Mouse (Mus musculus) lung, postnatal 14 days (tissue): ENCODE measurements around the gene Pdxk.
A peak's percentile ranks its signal among the peaks of the same experiment; 100 is the strongest.
"Not testable (repeated sequence)": the region's sequence is repeated elsewhere in the genome, so short reads cannot be mapped to it uniquely, and the experiment has no call there.

Experiments
- DNase-seq: peaks from one replicate; pipeline ENCODE4 v3.0.0; 2021

Pdxk gene

DNA sequence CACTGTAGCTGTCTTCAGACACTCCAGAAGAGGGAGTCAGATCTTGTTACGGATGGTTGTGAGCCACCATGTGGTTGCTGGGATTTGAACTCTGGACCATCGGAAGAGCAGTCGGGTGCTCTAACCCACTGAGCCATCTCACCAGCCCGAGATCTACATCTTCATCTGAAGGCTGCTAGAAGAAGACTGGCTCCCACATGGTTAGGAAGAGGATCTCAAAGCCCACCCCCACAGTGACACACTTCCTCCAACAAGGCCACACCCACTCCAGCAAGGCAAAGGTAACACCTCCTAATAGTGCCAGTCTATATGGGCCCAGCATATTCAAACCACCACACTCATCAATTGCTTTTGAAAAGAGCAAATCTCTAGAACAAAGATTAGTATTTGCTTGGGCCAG, 49.8 kb downstream of the Pdxk start:
- DNase-seq = not testable (repeated sequence)

DNA sequence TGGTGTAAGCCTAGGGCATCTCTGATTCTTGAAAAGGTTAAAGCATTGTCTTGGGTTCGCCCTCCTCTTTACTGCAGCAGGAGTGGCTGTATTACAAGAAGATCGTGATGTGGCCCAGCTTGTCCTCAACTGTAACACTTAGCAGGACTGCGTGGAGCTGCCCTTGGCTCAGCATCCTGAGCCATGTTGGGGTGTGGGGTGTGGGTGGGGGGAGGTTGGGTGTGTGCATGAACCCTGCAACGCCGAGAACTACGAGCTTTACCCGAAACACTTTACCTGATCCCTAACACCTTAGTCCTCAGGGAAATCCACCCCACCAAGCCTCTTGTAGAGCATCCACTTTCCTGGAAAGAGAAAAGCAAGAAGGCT, 51.6 kb downstream of the Pdxk start:
- no peak for DNase-seq

DNA sequence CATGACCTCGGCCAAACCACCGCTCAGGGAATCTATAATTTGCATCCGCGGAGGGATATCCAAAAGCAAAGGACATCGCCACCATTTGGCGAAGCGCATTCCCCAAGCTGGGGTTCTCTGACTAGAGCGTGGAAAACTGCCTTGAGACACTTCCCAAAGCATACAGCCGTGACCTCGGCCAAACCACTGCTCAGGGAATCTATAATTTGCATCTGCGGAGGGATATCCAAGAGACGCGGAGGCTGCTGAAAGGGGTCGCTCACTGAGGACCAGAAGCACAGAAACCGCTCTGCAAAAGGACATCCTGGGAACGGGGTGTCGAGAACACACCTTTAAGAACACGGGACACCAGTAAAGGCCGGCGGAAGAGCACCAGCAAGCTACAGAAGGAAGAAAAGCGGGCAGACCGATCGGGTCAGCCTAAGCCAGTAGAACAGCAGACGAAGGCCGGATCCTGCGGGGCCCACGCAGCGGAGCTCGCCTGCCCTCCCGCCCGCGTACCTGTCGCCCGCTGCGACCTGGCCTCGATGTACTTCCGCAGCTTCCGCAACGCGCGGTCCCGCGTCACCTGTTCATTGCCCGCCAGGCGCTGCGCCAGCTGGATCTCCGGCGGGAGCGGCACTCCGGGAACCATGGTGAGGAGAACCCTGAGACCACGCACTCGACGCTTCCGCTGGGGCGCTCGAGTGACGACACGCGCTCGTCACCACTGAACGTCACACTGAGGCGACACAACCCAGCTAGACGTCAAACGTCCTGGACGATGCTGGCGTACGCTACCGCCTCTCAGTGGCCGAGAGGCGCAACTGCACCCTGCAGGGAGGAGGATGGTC, 52.2 kb downstream of the Pdxk start, which contains the start of gene Rrp1:
Gene Rrp1, minus strand, starts transcription at position 725 of the 833 bp plus-strand sequence.
- DNase-seq = peak; percentile 94

DNA sequence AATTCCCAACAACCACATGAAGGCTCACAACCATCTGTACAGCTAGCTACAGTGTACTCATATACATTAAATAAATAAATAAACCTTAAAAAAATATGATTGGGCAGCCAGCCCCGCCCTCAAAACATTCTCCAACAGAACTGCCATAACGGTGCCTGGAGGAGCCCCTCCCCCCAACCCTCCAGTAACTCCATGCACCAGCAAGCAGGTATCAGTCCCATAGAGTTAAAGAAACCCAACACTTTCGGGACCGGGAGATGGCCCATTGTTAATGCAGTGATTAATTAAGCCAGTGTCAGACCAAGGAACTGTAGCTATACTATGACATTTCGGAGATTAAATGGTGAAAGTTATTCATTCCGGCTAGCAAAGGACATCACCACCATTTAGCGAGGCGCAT, 52.9 kb downstream of the Pdxk start:
- DNase-seq = no peak

DNA sequence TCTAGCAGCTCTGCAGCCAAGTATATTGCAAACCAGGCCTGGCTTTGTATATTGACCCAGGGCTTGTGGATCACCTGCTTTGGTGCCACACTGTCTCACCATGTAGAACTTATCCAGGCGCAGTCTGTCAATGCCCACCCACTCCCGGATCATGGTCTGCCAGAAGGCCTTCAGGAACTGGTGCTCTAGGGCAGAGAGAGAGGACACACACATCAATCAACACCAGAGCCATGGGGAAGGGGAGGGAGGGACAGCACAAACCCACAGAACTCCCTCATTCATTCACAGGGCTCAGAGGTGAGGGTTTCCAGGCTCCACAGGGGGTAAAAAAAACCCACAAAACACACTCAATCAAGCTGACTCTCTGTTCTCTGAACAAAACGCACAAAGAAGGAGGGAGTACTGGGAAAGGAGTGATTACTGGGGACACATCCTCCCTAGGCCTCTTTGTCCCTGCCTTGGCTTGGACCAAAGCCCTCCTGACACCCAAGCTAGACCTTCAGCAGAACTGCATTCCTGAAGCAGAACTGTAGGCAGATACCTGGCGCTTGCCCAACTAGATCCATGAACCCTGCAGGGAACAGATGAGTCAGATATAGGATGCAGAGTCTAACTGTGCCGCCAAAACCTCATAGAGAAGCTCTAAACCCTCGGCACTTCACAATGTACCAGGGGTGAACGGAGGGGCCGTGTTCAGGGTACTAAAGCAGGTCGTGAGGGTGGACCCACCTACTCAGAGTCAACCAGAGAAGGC, 55.6 kb downstream of the Pdxk start:
- DNase-seq = no peak

DNA sequence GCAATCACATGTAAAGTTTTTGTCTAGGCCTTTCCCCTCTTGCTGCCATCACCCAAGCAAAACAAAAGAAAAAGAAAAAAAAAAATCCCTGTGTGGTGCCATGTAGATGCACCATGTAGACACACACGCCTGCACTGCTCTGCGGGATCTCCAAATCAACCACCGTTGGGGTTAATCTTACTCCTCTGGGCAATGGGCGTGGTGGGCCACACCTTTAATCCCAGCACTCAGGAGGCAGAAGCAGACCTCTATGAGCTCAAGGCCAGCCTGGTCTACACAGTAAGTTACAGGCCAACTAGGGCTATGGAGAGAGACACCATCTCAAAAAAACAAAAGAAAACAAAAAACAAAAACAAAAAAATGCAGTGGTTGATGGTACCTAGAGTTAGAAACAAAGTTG, 57.6 kb downstream of the Pdxk start:
- DNase-seq = no peak

DNA sequence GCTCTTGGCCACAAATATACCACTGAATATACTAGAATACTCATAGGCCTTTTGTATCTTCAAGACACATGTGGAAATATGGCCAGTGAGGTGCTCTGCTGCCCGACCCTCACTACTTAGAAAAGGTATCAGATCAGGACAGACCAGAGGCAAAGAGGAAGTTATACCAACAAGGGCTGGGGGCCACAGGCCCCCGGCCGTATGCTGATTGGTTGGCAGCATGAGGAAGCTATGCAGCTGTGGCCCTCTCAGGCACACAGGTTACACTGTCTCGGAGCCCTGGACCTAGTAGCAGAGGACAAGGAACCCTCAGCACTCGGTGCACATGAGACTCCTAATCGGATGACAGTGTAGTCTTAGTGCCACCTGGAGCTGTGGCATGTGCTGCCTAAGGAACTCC, 58.6 kb downstream of the Pdxk start:
- no peak for DNase-seq

DNA sequence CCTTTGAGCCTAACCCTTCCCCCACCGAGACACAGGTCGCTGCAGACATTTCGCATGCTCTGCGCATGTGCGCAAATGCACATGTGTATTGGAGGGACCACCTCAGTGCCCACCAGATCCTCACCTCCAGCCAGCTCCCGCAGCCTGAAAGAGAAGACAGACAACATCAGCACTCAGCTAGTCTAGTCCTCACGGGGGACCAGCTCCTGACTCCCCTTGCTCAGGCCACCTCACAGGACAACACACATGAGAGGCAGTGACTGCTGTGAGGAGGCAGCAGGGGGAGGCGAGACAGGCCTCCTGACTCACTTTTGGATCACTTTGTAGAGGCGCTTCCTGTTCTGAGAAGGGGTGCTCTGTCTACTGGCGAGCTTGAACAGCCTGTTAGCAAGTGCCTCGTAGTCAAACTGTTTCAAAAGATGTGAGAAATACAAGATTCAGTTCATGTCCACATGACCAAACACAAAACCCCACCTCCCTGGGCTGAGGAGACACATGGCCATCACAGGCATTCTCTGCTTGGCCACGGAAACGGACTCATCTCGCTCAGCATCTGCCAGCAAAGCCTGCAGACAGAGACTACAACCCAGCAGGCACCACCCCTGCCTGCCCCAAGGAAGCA, 62.4 kb downstream of the Pdxk start:
- no peak for DNase-seq

DNA sequence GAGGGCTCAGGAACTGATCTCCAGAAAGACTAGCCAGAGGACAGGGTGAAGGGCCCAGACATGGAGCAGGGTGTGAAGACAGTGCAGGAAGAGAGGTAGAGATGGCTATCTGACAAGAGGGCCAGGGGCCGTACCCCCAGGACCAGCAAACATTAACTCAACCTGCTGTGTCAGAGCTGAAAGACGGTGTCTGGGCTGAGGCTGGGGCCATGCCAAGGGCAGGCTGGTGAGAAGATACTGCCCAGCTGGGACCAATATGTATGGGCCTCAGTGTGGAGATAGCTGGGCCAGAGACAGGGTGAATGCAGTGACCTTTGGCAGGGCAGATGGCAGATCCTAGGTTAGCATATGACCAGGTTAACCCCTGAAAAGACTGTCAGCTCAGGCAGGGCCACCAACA, 63.6 kb downstream of the Pdxk start:
- DNase-seq = no peak

DNA sequence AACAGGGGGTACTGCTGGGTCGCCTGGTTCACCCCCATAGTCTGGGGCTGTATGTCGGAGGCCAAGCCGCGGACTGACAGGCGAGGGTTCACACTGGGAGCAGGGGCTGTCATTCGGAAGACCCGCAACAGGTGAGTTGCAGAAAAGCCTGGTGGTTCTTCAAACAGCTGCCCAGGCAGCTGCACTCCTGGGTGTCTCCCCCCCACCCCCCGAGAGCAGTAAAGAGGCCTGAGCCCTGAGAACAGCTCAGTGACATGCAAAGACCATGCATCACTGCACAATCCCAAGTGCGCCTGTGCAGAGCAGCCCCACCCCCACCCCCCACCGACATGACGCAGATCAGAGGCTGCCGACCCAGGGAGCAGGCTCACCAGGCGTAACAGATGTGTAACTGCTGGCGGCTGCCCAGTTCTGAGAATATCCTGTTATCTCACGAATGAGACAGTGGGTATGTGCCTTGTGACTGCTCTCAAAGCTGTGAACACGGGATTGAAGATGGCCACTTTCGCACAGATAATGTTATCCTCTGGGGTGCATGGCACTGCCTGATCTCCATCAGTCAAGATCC, 65.6 kb downstream of the Pdxk start:
- DNase-seq = peak; percentile 17

DNA sequence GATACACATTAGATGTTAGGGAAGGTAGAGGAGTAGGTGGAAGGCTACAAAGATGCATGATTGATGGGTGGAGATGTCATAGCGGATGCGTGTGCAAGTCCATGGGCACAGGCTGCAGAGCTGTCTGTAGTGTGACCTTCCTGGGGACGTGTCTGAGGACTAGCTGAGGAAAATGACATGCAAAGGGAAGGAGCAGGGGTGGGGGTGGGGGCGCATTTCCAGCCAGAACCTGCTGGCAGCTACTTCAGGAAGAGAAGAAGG, 68.2 kb downstream of the Pdxk start:
- DNase-seq = no peak

DNA sequence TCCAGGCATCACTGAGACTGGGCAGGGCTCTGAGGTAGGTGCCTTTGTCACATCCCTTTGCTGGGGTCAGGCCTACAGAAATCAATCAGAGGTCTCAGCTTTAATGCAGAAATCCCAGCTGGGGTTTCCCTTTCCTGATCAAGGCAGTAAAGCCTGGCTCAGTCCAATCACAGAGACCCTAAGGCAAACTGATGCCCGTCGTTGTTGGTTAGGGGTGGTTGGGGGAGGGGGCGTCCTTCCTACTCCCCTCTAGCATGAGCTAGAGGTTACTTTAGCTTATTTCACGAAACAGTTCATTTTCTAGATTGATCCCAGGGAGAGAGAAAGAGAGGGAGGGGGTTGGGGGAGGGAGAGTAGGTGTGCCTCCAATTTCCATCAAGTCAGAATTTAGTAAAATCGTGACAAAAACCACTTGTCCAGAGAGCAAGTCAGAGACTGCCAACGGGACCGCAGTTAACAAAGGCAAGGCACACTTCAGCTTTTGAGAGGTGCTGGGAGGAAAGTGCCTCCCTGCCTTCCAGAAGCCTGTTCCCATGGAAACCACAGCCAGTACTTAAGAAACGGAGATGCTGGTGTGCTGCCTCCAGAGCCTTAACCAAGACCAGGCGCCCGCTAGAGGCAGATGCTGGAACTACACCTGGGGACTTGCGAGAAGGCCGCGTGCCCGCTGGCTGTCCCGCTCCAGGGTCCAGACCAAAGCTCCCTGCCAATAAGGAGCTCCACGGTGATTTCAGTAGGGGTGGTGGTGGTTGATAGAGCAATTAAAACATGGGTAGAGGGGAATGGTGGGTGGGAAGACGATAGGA, 68.8 kb downstream of the Pdxk start:
- DNase-seq = peak; percentile 99

DNA sequence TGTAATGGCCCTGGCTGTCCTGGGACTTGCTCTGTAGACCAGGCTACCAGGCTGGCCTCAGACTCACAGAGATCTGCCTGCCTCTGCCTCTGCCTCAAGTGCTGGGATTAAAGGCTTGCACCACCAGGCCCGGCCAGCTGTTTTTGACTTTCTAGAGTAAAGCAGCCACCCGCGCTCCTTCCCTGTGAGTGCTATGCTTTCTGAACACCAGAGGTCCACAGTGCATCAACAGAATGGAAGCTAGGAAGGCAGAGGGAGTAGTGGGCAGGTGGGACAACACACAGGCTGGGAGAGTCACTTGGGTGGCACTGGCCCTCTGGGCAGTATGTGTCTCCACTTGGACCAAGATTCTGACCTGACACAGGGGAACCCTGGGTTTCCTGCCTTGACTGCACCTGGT, 69.4 kb downstream of the Pdxk start:
- DNase-seq = no peak

DNA sequence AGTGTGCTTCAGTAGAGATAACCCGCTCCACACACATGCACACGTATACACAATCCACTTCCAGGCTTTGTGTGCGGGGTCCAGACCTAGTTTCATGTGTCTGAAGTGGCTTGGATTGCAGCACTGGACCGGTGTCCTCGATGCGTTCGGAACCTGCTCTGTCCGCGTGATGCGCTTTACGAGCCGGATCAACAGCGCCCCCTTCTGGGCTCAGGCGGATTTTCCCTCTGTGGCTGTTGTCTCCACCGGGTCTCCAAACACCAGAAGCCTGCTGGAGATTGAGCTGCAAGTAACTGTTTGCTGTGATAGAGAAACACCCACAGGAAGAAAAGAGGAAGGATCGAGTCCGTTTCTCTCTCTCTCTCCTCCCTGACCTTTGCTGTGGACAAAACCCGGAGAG, 72.7 kb downstream of the Pdxk start:
- peak; percentile 84 for DNase-seq

DNA sequence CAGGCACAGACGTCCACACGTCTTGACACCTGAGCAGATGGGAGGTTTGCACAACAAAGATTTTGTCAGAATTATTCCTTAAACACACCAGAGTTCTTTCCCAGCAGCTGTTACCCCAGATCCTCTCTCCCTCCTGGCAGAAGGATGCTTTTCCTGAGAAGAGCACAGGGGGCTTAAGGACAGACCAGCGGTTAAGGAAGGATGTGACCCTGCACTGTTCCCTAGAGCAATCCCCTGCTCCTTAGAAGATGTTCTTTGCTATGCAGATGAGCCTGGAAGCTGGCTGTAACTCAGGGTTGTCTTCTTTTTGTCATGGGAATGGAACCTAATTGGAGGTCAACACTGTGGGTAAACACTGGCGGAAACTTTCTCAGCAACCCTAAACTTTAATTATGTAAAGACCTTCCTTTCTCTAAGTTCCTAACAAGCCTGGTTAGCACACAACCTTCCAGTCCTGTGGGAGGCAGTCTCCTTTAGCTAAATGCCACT, 73.7 kb downstream of the Pdxk start:
- DNase-seq = no peak

DNA sequence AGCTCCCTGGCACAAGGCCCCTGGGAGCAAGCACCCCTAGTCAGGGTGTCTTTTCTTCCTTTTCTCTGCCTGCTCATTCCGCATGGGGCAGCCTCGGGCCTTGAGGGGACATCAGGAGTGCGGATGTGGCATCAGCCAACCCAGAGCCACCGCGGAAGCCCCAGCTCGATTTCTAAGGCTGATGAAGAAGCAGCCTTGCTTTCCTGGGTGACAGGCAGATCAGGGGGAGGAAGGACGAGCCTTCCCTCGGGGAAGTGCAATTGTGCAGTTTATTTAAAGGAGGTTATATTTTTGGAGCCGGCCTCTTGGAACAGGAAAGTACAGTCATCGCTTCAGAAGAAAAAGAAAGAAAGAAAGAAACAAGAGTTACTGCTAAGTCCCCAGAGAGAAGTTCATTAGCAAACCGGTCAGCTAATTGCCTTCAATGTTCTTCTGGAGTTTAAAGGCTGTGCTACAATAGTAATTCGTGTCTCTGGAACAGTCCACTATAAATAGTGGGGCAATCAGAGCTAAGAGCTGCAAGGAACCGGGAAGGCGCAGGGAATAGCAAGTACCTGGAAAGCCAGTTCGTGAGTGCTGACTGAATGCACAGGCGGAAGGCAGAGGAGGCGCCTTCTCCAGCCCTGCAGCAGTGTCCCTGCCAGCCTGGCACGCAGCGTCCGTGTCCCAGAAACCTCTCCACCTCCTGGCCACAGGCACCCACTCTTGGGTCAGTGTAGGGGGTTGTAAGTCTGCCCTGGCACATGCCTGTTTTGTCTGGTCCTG, 76.4 kb downstream of the Pdxk start:
- DNase-seq = no peak
